Mouse (Mus musculus): ENCODE data around the gene Apob. TPM values are rescaled to one million over a fixed set of nuclear protein-coding genes. Genes with fewer than 3 reads are reported as not detected.

Gene Apob
- total and polyA plus RNA-seq, 2 experiments: 469 to 3,713 TPM

DNA sequence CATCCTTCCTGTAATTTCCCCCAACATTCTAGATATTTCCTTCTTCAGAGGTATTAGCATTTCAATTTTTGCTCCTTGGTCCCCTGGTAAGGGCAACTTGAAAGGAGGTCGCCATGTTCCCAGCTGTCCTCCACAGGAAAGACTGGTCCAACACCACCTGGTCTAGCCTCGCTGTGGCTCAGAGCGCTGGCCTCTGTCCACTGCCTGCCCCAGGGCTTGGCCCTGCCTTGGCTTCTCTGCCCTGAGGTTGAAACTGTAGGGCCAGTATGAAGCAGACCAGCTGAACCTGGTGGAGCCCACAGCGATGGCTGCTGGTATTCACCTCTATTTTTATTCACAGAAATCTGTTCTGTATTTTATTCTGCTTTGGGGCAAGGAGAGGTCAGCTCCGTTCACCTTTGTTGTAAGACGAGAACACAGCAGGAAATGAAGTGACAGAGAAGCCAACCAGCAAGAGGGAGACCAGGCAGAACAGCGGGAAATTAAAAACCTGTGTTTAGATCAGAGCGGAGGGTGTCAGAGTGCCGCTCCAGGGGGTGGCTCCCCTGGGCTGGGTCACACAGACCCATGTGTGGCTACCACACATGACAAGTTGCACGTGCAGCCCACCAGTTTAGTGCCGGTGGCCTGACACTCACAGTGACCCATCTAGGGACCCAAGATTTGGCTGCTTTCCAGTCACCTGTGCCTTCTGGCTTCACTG, 86.1 kb downstream of the Apob start:
- H3K36me3 ChIP-seq (ENCODE audit: control insufficient read depth, insufficient read depth, low read length): no peaks in the 10 kb centered on the region
- no peaks in the 10 kb centered on the region for H3K4me1 ChIP-seq (ENCODE audit: control insufficient read depth, insufficient read depth, low read length)
- H3K79me2 ChIP-seq (ENCODE audit: control insufficient read depth, insufficient read depth, low read length): no peaks in the 10 kb centered on the region
- no peak overlapping the region for H3K9ac ChIP-seq (ENCODE audit: low read depth, low read length)
- DNase-seq (ENCODE audit: extremely low read depth, low read depth, low spot score): no peak
- WGBS: 70% methylated on average over 11 of the region's 11 CpGs
- TF ChIP-seq POLR2A (IDR thresholded peaks at IDR 0.05; ENCODE audit: extremely low read depth, insufficient read depth, low read length) (no peak), CTCF (IDR thresholded peaks at IDR 0.05; ENCODE audit: low read depth, low read length) (no peak)
- H3K27ac ChIP-seq (replicated peaks; ENCODE audit: insufficient read depth, low read depth, low read length): no peak overlapping the region
- no peaks in the 10 kb centered on the region for H3K27me3 ChIP-seq (ENCODE audit: control insufficient read depth, insufficient read depth, low read length)
- no peak overlapping the region for H3K4me3 ChIP-seq (ENCODE audit: insufficient read depth, low read depth, low read length)

Other genes with a start within 250 kb of the Apob start
- gene Ldah, start 230.5 kb downstream of the Apob start, total RNA-seq (2014; rRNA removed): 30.3 and 34.8 TPM in 2 replicates
- 22.5 and 30.5 TPM in 2 replicates for gene Ldah, start 230.5 kb downstream of the Apob start, polyA plus RNA-seq (2012; rRNA removed)